ENCODE assay signal across 20 mouse cellular contexts in genomic region chr12:16232828-16233227, GRCm38 (mm10).
A peak's percentile ranks its signal among the peaks of the same experiment; 100 is the strongest.
DNase-seq lines count a peak whose midpoint lies in the region; ATAC-seq lines count a peak whose summit lies in the region.
"Had no signal": no experiment of that assay in that cellular context is flagged by ENCODE, and none has a peak within 500 bp of the region (broad histone marks: within the 10 kb centered on the region; RNA-seq: fewer than 3 reads in every experiment).

No protein-coding gene starts in this region.

- H3K27me3 ChIP-seq in kidney, embryonic 16.5 days (ENCODE audit: insufficient read depth, low read length), result no peaks in the 10 kb centered on the region
- H3K27me3 ChIP-seq: CH12.LX; embryonic facial prominence, embryonic 13.5 days; forebrain, embryonic 12.5 days; heart, embryonic 12.5 days; Patski had no signal

- H3K36me3 ChIP-seq in kidney, embryonic 16.5 days (ENCODE audit: insufficient read depth, low read length), result no peaks in the 10 kb centered on the region
- H3K36me3 ChIP-seq: embryonic facial prominence, embryonic 13.5 days; forebrain, embryonic 12.5 days; heart, embryonic 12.5 days; hindbrain, embryonic 10.5 days had no signal

- H3K4me2 ChIP-seq in kidney, embryonic 16.5 days (replicated peaks; ENCODE audit: low read depth, low read length), result no peak overlapping the region
- H3K4me2 ChIP-seq: embryonic facial prominence, embryonic 13.5 days; forebrain, embryonic 12.5 days; heart, embryonic 12.5 days had no signal

- 53% methylated on average over 8 of the region's 8 CpGs for WGBS in kidney, embryonic 16.5 days

- no peak overlapping the region for H3K4me3 ChIP-seq in kidney, embryonic 16.5 days (ENCODE audit: low read length)
- H3K4me3 ChIP-seq: embryonic facial prominence, embryonic 13.5 days; forebrain, embryonic 12.5 days; heart, embryonic 12.5 days; hindbrain, embryonic 10.5 days had no signal

- no peak overlapping the region for H3K9ac ChIP-seq in kidney, embryonic 16.5 days (replicated peaks; ENCODE audit: low read length)
- H3K9ac ChIP-seq: embryonic facial prominence, embryonic 13.5 days; forebrain, embryonic 12.5 days; heart, embryonic 12.5 days had no signal

- peak; percentile 75; the same call in 1 of the 2 replicates for ATAC-seq in kidney, embryonic 16.5 days (ENCODE audit: low FRiP score, low TSS enrichment)
- ATAC-seq: activated CD4-positive, CD25-positive, alpha-beta regulatory T cell, adult 4 months; forebrain, embryonic 16.5 days; Patski had no signal

- H3K4me1 ChIP-seq in kidney, embryonic 16.5 days (ENCODE audit: insufficient read depth, low read length), result no peaks in the 10 kb centered on the region
- H3K4me1 ChIP-seq: embryonic facial prominence, embryonic 13.5 days; forebrain, embryonic 12.5 days; heart, embryonic 12.5 days; hindbrain, embryonic 10.5 days had no signal

- H3K9me3 ChIP-seq in kidney, embryonic 16.5 days (ENCODE audit: low read length), result no peaks in the 10 kb centered on the region
- H3K9me3 ChIP-seq: embryonic facial prominence, embryonic 13.5 days; forebrain, embryonic 12.5 days; heart, embryonic 12.5 days; hindbrain, embryonic 10.5 days had no signal

- peak; percentile 26 for DNase-seq in kidney, adult 11 months
- DNase-seq in kidney, postnatal 4 days, result no peak
- peak; percentile 7 for DNase-seq in 416B (ENCODE audit: low read depth)
- peak; percentile 23 to 49 for DNase-seq in kidney, postnatal 36 days
- no peak for DNase-seq in cerebellum, adult 11 months
- no peak for DNase-seq in left cerebral cortex, adult 8-10 months (ENCODE audit: low spot score in 2 of 2)
- DNase-seq: adrenal gland, postnatal 14 days; cerebellum, adult 18-20 months; cerebellum, adult 9-11 months; cerebellum, postnatal 36 days; gastrocnemius, postnatal 14 days had no signal

- no peak overlapping the region for H3K27ac ChIP-seq in kidney, embryonic 16.5 days (ENCODE audit: low read length)
- H3K27ac ChIP-seq: embryonic facial prominence, embryonic 13.5 days; forebrain, embryonic 12.5 days; hindbrain, embryonic 10.5 days had no signal

Comparison
In these comparisons a context has a peak if more than half of its experiments do, and no peak if none do; other contexts are left out.
1. DNase-seq: peak in kidney, adult 11 months (single experiment), 416B (single experiment) and kidney, postnatal 36 days (2 of 2); none in kidney, postnatal 4 days (0 of 2), cerebellum, adult 11 months (single experiment) and left cerebral cortex, adult 8-10 months (0 of 2).